Mouse (Mus musculus) liver, adult 2 months (tissue): Measurements from ENCODE around the gene Slc15a2. TPM values are rescaled to one million over a fixed set of nuclear protein-coding genes. Genes with fewer than 3 reads are reported as not detected.

ENCODE experiments used
- DNase-seq: peaks from one replicate; pipeline ENCODE4 v3.0.0-alpha.2; 2011; ENCODE audit warnings: low read depth, low spot score; ENCODE audit errors: extremely low read depth
- H3K27ac ChIP-seq: fragments of 200-500 bp; replicated peaks from 2 replicates; pipeline ENCODE4 v1.5.1; 2012; ENCODE audit warnings: low read depth, mild to moderate bottlenecking, control low read depth, inconsistent platforms, low read length; ENCODE audit not compliant: insufficient read depth
- H3K27me3 ChIP-seq: fragments of 200-500 bp; 2 replicates; pipeline ENCODE4 v1.6.1; 2012; ENCODE audit warnings: mild to moderate bottlenecking, moderate library complexity, low read length, inconsistent platforms; ENCODE audit not compliant: control insufficient read depth, insufficient read depth
- H3K36me3 ChIP-seq: fragments of 200-500 bp; 2 replicates; pipeline ENCODE4 v1.6.1; 2012; ENCODE audit warnings: low read length, inconsistent platforms; ENCODE audit not compliant: control insufficient read depth, insufficient read depth
- H3K4me1 ChIP-seq: fragments of 200-500 bp; 2 replicates; pipeline ENCODE4 v1.6.1; 2011; ENCODE audit warnings: low read length; ENCODE audit not compliant: control insufficient read depth, insufficient read depth
- H3K4me3 ChIP-seq: fragments of 200-500 bp; 2 replicates; pipeline ENCODE4 v1.5.1; 2011; ENCODE audit warnings: low read depth, mild to moderate bottlenecking, control low read depth, low read length, moderate library complexity; ENCODE audit not compliant: insufficient read depth
- H3K79me2 ChIP-seq: fragments of 200-500 bp; 2 replicates; pipeline ENCODE4 v1.6.1; 2012; ENCODE audit warnings: inconsistent platforms, mild to moderate bottlenecking, low read length, moderate library complexity; ENCODE audit not compliant: control insufficient read depth, insufficient read depth
- H3K9ac ChIP-seq: fragments of 200-500 bp; 2 replicates; pipeline ENCODE4 v1.6.1; 2012; ENCODE audit warnings: low read depth, mild to moderate bottlenecking, control low read depth, inconsistent platforms, low read length
- CTCF ChIP-seq: fragments of 200-500 bp; IDR thresholded peaks from 2 replicates; pipeline ENCODE4 v1.5.1; 2011; ENCODE audit warnings: low read depth, low read length, control low read depth
- POLR2A ChIP-seq: fragments of 200-500 bp; IDR thresholded peaks from 2 replicates; pipeline ENCODE4 v1.6.1; 2011; ENCODE audit warnings: low read length, control low read depth; ENCODE audit not compliant: insufficient read depth; ENCODE audit errors: extremely low read depth
- WGBS: fragments of 180-500 bp; shearing (Covaris S2); methylation state at CpG from one replicate; pipeline ENCODE4 v1.1.7; 2018; 5-methylcytosine and 5-hydroxymethylcytosine counted together
- polyA plus RNA-seq: library from polyadenylated mRNA; depleted of rRNA; stranded (reverse); fragments of >200 nt; gene quantifications from 2 replicates; pipeline ENCODE4 v1.2.3, GENCODE M21; 2012
- total RNA-seq: library from RNA; depleted of rRNA; stranded (reverse); fragments of >200 nt; gene quantifications from 2 replicates; pipeline ENCODE4 v1.2.3, GENCODE M21; 2014

Gene Slc15a2
- total and polyA plus RNA-seq, 2 experiments: 0.24 to 6.9 TPM

DNA sequence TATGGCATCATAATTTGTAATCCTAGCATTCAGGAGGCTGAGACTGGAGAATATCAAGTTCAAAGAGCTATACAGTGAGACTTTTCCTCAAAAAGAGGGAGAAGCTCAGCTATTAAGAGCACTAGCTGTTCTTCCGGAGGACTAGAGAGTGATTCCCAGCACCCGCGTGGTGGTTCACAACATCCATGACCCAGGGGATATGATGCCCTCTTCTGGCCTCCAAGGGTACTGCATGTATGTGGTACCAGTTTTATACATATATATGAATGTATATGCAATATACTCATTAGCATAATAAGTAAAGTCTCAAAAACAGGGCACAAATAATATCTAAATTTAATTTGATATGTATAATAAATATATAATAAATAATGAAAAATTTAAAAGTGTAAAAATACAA is 17.6 kb upstream of the Slc15a2 start:
- Histone ChIP-seq H3K79me2 (no peaks in the 10 kb centered on the region), H3K9ac (no peak overlapping the region), H3K36me3 (no peaks in the 10 kb centered on the region), H3K27me3 (no peaks in the 10 kb centered on the region), H3K4me3 (no peak overlapping the region), H3K27ac (no peak overlapping the region), H3K4me1 (no peaks in the 10 kb centered on the region)
- 94% methylated on average over 3 of the region's 3 CpGs for WGBS
- DNase-seq: no peak
- peak; percentile 31; the same call in 1 of the 2 replicates for TF ChIP-seq CTCF
- no peak for TF ChIP-seq POLR2A

DNA sequence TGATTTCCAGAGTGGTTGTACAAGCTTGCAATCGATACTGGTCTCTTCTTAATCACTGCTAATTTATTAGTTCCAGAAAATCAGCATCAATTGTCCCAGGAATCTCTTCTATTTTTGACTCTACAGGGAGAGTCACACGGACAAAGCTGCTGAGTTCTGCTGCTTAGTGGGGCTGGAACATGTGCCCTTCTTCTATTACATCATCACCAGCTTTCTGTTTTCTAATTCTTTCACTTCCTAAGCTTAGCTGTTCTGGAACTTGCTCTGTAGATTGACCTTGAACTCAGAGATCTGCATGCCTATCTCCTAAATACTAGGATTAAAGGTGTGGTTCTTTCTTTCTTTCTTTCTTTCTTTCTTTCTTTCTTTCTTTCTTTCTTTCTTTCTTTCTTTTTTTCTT is 13.6 kb upstream of the Slc15a2 start:
- WGBS: 73% methylated on average over 2 of the region's 2 CpGs
- TF ChIP-seq POLR2A (no peak), CTCF (no peak)
- Histone ChIP-seq H3K79me2 (no peaks in the 10 kb centered on the region), H3K27ac (no peak overlapping the region), H3K9ac (no peak overlapping the region), H3K4me3 (no peak overlapping the region), H3K27me3 (no peaks in the 10 kb centered on the region), H3K4me1 (no peaks in the 10 kb centered on the region), H3K36me3 (no peaks in the 10 kb centered on the region)
- no peak for DNase-seq

DNA sequence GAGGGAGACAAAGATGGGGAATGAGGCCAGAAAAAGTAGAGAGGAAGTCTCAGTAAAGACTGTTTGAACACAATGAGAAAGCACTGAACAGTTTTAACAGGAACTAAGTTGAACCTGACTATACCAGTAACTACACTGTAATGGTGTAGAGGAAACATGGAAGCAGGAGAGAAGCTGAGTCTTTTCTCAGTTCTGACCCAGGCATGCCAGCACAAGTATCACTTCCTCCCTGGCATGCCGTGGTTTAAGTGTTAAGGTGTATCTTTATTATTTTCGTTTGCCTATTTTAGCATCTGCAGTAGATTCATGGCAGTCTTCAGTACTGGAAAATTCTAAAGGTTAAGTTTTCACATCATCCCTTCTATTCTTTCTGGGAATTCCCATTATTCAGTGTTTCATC is 10.2 kb upstream of the Slc15a2 start:
- Histone ChIP-seq H3K79me2 (no peaks in the 10 kb centered on the region), H3K9ac (no peak overlapping the region), H3K4me1 (no peaks in the 10 kb centered on the region), H3K36me3 (no peaks in the 10 kb centered on the region), H3K4me3 (no peak overlapping the region), H3K27me3 (no peaks in the 10 kb centered on the region), H3K27ac (no peak overlapping the region)
- no peak for TF ChIP-seq POLR2A
- no peak for TF ChIP-seq CTCF
- 71% methylated on average over 2 of the region's 2 CpGs for WGBS
- DNase-seq: no peak

DNA sequence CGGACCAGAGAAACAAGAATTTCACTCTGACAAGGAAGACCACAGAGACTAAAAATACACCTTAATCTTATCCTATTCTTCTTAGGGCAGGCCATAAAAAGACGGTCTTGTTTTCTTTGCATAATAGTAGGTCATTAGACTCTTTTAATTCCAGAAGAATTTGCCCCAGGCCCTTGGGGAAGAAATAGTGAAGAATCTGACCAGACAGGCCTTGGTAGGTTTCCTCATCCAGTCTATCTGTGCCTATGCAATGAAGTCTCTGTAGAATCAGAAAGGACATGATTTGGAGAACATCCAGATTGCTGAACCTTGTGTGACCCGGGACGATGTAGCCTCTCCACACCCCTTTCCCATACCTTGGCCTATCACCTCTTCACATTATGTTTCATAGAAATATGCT is 5.4 kb upstream of the Slc15a2 start:
- Histone ChIP-seq H3K27me3 (no peaks in the 10 kb centered on the region), H3K4me1 (peaks cover 2% of the 10 kb centered on the region; the same call in 1 of the 2 replicates), H3K36me3 (no peaks in the 10 kb centered on the region), H3K9ac (no peak overlapping the region), H3K27ac (no peak overlapping the region), H3K4me3 (no peak overlapping the region), H3K79me2 (no peaks in the 10 kb centered on the region)
- DNase-seq: no peak
- WGBS: 91% methylated on average over 4 of the region's 4 CpGs
- TF ChIP-seq CTCF: no peak
- TF ChIP-seq POLR2A: no peak

DNA sequence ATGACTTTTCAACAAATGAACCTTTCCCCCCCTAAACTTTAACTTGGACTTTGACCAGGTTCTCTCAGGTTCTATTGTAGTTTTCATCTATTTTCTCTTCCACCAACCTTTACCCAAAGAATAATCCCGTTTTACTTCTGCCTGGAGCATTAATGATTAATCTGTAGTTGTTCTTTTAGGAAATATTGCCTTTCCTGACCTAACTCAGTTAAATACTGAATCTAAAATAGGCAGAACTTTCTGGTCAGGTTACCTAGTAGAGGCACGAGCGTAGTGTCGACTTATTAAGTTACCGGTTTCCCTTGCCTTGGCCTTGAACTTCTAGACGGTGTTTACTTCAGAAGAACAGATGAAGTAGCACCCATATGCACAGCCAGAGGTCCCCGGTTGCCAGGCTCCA is 1.7 kb upstream of the Slc15a2 start:
- Histone ChIP-seq H3K27ac (no peak overlapping the region), H3K4me1 (peaks cover 2% of the 10 kb centered on the region; the same call in 1 of the 2 replicates), H3K36me3 (no peaks in the 10 kb centered on the region), H3K9ac (no peak overlapping the region), H3K4me3 (no peak overlapping the region), H3K79me2 (no peaks in the 10 kb centered on the region), H3K27me3 (no peaks in the 10 kb centered on the region)
- WGBS: 62% methylated on average over 7 of the region's 7 CpGs
- DNase-seq: peak; percentile 55
- no peak for TF ChIP-seq POLR2A
- no peak for TF ChIP-seq CTCF

DNA sequence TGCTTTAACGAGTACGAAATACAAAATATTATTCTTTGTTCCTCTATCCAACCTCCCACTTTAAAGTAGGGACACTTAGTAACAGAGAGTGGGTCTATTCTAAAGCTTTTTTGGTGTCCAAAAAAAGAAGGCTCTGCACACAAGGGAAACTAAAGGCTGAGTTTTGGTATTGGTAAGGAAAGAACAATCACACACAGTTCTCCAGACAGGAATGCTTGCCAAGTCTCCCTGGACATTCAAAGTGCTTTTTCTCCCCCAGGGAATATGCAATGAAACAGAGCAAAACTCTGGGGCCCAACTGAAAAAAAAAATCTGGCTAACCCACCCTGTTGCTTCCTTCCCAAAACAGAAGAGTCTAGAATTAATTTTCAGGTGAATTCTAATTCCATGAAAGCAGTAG is 616 bp downstream of the Slc15a2 start:
- Histone ChIP-seq H3K79me2 (no peaks in the 10 kb centered on the region), H3K36me3 (no peaks in the 10 kb centered on the region), H3K27ac (no peak overlapping the region), H3K27me3 (no peaks in the 10 kb centered on the region), H3K4me1 (peaks cover 2% of the 10 kb centered on the region; the same call in 1 of the 2 replicates), H3K9ac (no peak overlapping the region), H3K4me3 (no peak overlapping the region)
- TF ChIP-seq POLR2A: no peak
- TF ChIP-seq CTCF: no peak
- no peak for DNase-seq
- WGBS: 92% methylated on average over 2 of the region's 2 CpGs
